Mouse (Mus musculus): Measurements from ENCODE around the gene Olfr12. TPM values are rescaled to one million over a fixed set of nuclear protein-coding genes. Genes with fewer than 3 reads are reported as not detected.

Gene Olfr12
- polyA plus RNA-seq, 1 experiment from 2014 or later: not detected

- WGBS: 57% methylated on average over 2 of the region's 2 CpGs
- Histone ChIP-seq H3K9ac (ENCODE audit: low read depth, low read length) (no peak overlapping the region), H3K4me3 (ENCODE audit: low read length) (no peak overlapping the region), H3K36me3 (ENCODE audit: control insufficient read depth, insufficient read depth, low read length) (no peaks in the 10 kb centered on the region), H3K27me3 (replicated peaks; ENCODE audit: control insufficient read depth, insufficient read depth, low read length) (no peaks in the 10 kb centered on the region), H3K4me1 (ENCODE audit: control insufficient read depth, insufficient read depth, low read depth, low read length) (peaks cover 15% of the 10 kb centered on the region), H3K4me2 (ENCODE audit: low read length) (no peak overlapping the region), H3K27ac (ENCODE audit: low read depth, low read length) (no peak overlapping the region), H3K9me3 (ENCODE audit: control insufficient read depth, low read length) (no peaks in the 10 kb centered on the region)
- ATAC-seq: no peak
Observed at GRCm38 (mm10) chr1:92646111-92646510, 28.5 kb downstream of the Olfr12 start.

DNA sequence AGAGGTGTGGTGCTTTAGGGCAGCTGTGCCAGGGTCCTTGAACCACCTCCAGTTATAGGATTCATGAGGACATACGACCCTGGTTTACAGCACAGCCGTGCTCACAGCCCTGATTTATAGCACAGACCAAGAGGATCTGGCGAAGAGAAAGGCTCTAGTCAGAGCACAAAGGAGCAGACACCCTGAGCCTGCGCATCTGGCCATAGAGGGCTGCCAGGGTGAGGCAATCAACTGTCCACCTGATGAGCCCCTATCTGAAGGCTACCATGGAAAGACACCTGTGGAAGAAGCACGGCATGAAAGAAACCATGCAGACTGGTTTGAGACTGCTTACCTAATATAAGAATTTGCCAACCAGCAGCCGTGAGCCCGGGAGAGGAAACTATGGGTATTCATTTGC is 29.0 kb downstream of the Olfr12 start:
- Histone ChIP-seq H3K9ac (ENCODE audit: low read depth, low read length) (no peak overlapping the region), H3K9me3 (ENCODE audit: control insufficient read depth, low read length) (no peaks in the 10 kb centered on the region), H3K4me1 (ENCODE audit: control insufficient read depth, insufficient read depth, low read depth, low read length) (peaks cover 14% of the 10 kb centered on the region), H3K4me3 (ENCODE audit: low read length) (no peak overlapping the region), H3K36me3 (ENCODE audit: control insufficient read depth, insufficient read depth, low read length) (no peaks in the 10 kb centered on the region), H3K4me2 (ENCODE audit: low read length) (no peak overlapping the region), H3K27ac (ENCODE audit: low read depth, low read length) (no peak overlapping the region), H3K27me3 (replicated peaks; ENCODE audit: control insufficient read depth, insufficient read depth, low read length) (no peaks in the 10 kb centered on the region)
- ATAC-seq: no peak
- WGBS: 74% methylated on average over 7 of the region's 7 CpGs

DNA sequence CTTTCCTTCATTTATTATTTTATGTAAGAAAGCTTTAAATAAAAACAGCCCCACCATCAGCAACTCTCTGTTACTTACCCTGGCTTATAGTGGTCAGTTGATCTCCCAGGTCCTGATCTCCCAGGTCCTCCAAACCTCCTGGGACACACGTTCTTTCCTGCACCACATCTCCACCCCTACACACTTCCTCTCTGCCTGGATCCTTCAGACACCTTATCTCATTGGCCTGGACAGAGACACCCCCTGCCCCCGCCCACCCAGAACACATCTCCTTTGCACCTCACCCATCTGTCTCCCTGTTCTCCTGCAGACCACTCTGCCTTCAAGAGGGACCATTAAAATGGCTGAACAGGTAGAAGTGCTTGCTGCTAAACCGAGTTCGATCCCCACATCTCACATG is 29.4 kb downstream of the Olfr12 start:
- Histone ChIP-seq H3K4me3 (ENCODE audit: low read length) (no peak overlapping the region), H3K9me3 (ENCODE audit: control insufficient read depth, low read length) (no peaks in the 10 kb centered on the region), H3K27me3 (replicated peaks; ENCODE audit: control insufficient read depth, insufficient read depth, low read length) (no peaks in the 10 kb centered on the region), H3K9ac (ENCODE audit: low read depth, low read length) (no peak overlapping the region), H3K4me1 (ENCODE audit: control insufficient read depth, insufficient read depth, low read depth, low read length) (peaks cover 14% of the 10 kb centered on the region), H3K36me3 (ENCODE audit: control insufficient read depth, insufficient read depth, low read length) (no peaks in the 10 kb centered on the region), H3K4me2 (ENCODE audit: low read length) (no peak overlapping the region), H3K27ac (ENCODE audit: low read depth, low read length) (no peak overlapping the region)
- WGBS: 76% methylated on average over 4 of the region's 4 CpGs
- ATAC-seq: no peak

DNA sequence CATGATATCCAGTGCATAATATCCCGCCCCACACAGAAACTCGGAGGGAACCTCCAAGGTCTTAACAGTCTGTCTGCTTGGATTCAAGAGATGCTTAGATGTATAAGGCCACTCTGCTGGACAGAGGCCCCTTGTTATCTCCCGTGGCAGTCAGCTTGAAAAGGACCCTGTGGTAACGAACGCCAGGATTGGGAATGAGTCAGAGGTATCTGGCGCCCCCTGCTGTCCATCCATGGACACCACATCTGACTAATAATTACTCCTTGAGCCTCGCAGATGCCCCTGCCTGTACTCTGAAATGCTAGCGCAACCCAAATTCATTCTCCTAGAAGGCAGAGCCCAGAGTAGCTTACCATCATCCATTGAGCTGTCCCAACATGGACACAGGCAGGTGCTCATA is 30.2 kb downstream of the Olfr12 start:
- 0 out of 2 replicates have a peak overlapping the region, but pooled peaks have one; percentile 26 for H3K4me2 ChIP-seq (ENCODE audit: low read length)
- peak; percentile 46; the same call in 1 of the 2 replicates for ATAC-seq
- H3K36me3 ChIP-seq (ENCODE audit: control insufficient read depth, insufficient read depth, low read length): no peaks in the 10 kb centered on the region
- H3K9me3 ChIP-seq (ENCODE audit: control insufficient read depth, low read length): no peaks in the 10 kb centered on the region
- no peak overlapping the region for H3K27ac ChIP-seq (ENCODE audit: low read depth, low read length)
- no peak overlapping the region for H3K4me3 ChIP-seq (ENCODE audit: low read length)
- H3K27me3 ChIP-seq (replicated peaks; ENCODE audit: control insufficient read depth, insufficient read depth, low read length): no peaks in the 10 kb centered on the region
- 0 out of 2 replicates have a peak overlapping the region, but pooled peaks have one; percentile 8 for H3K9ac ChIP-seq (ENCODE audit: low read depth, low read length)
- H3K4me1 ChIP-seq (ENCODE audit: control insufficient read depth, insufficient read depth, low read depth, low read length): peaks cover 7% of the 10 kb centered on the region
- WGBS: 11% methylated on average over 8 of the region's 8 CpGs

DNA sequence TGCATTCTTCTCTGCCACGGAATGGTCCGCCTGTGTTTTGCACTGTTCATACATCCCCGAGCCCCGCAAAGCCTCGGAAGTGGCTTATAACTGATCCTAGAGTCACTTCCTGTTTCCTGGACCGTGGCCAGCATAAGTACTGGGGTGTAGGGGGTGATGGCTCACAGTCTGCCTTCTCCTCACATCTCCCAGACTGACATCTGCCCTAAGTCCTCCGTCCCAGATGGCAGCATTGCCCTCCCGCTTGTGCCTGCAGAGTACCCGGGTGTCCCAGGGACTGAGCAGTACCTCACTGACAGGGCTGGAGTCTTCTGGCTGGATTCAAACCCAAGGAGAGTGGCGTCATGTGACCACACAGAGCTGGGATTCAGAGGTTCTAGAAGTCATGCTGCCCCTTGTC is 30.6 kb downstream of the Olfr12 start:
- Histone ChIP-seq H3K27me3 (replicated peaks; ENCODE audit: control insufficient read depth, insufficient read depth, low read length) (no peaks in the 10 kb centered on the region), H3K4me3 (ENCODE audit: low read length) (no peak overlapping the region), H3K9me3 (ENCODE audit: control insufficient read depth, low read length) (no peaks in the 10 kb centered on the region), H3K9ac (ENCODE audit: low read depth, low read length) (0 out of 2 replicates have a peak overlapping the region, but pooled peaks have one; percentile 8), H3K36me3 (ENCODE audit: control insufficient read depth, insufficient read depth, low read length) (no peaks in the 10 kb centered on the region), H3K27ac (ENCODE audit: low read depth, low read length) (no peak overlapping the region), H3K4me1 (ENCODE audit: control insufficient read depth, insufficient read depth, low read depth, low read length) (peaks cover 7% of the 10 kb centered on the region), H3K4me2 (ENCODE audit: low read length) (no peak overlapping the region)
- ATAC-seq: no peak
- WGBS: 47% methylated on average over 10 of the region's 10 CpGs

DNA sequence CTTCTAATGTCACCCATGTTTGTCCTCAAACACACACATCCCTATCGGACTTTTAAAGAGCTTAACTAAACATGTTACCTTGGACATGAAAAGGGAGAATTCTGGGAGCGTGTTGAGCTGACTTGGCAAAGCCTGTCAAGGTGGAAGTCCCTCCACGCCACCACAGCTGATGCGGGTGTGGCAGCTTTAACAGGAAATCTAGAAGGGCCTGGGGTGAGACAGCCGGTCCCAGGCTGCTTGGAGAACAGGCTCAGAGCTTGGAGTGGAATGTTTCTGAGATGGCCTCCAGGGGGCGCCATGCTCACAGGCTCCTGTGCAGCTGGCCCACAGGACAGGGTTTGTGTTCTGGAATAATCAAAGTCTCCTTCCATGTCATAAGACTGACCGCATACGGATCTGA is 31.1 kb downstream of the Olfr12 start, which contains the start of gene Otos:
Gene Otos, minus strand, starts transcription at position 169 of the 400 bp plus-strand sequence.
- Histone ChIP-seq H3K27me3 (replicated peaks; ENCODE audit: control insufficient read depth, insufficient read depth, low read length) (no peaks in the 10 kb centered on the region), H3K9me3 (ENCODE audit: control insufficient read depth, low read length) (no peaks in the 10 kb centered on the region), H3K4me2 (ENCODE audit: low read length) (0 out of 2 replicates have a peak within 1 kb of the TSS, but pooled peaks have one; percentile 26), H3K4me3 (ENCODE audit: low read length) (no peak within 1 kb of the TSS), H3K4me1 (ENCODE audit: control insufficient read depth, insufficient read depth, low read depth, low read length) (peaks cover 7% of the 10 kb centered on the region), H3K36me3 (ENCODE audit: control insufficient read depth, insufficient read depth, low read length) (no peaks in the 10 kb centered on the region), H3K27ac (ENCODE audit: low read depth, low read length) (no peak within 1 kb of the TSS), H3K9ac (ENCODE audit: low read depth, low read length) (0 out of 2 replicates have a peak within 1 kb of the TSS, but pooled peaks have one; percentile 8)
- 22% methylated on average over 8 of the region's 8 CpGs for WGBS
- peak; percentile 55 for ATAC-seq

- WGBS: 55% methylated on average over 3 of the region's 3 CpGs
- Histone ChIP-seq H3K4me3 (ENCODE audit: low read length) (no peak overlapping the region), H3K36me3 (ENCODE audit: control insufficient read depth, insufficient read depth, low read length) (no peaks in the 10 kb centered on the region), H3K9ac (ENCODE audit: low read depth, low read length) (no peak overlapping the region), H3K4me2 (ENCODE audit: low read length) (no peak overlapping the region), H3K4me1 (ENCODE audit: control insufficient read depth, insufficient read depth, low read depth, low read length) (peaks cover 7% of the 10 kb centered on the region), H3K9me3 (ENCODE audit: control insufficient read depth, low read length) (no peaks in the 10 kb centered on the region), H3K27me3 (replicated peaks; ENCODE audit: control insufficient read depth, insufficient read depth, low read length) (no peaks in the 10 kb centered on the region), H3K27ac (ENCODE audit: low read depth, low read length) (no peak overlapping the region)
- peak; percentile 68; the same call in 1 of the 2 replicates for ATAC-seq
Observed at GRCm38 (mm10) chr1:92651467-92651866, 33.9 kb downstream of the Olfr12 start.

DNA sequence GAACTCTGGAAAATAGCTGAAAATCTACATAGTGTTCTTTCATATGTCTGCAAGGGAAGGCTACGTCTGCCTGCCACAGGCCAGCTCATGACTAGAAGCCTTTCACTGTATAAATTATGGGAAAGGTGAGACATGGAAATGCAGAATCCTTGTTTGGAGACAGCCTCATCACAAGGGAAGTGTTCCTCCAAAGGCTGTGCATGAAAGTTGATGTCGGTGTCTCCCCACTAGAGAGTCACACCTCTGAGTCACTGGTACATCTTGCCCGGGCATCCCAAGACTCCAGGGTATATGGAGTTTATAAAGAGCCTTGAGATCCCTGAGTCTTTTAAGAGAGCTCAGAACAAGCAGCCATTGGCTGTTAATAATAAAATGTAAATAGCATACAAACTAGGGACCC is 35.6 kb downstream of the Olfr12 start:
- H3K4me2 ChIP-seq (ENCODE audit: low read length): no peak overlapping the region
- no peak for ATAC-seq
- peaks cover 2% of the 10 kb centered on the region for H3K4me1 ChIP-seq (ENCODE audit: control insufficient read depth, insufficient read depth, low read depth, low read length)
- H3K27me3 ChIP-seq (replicated peaks; ENCODE audit: control insufficient read depth, insufficient read depth, low read length): no peaks in the 10 kb centered on the region
- H3K9ac ChIP-seq (ENCODE audit: low read depth, low read length): no peak overlapping the region
- no peaks in the 10 kb centered on the region for H3K9me3 ChIP-seq (ENCODE audit: control insufficient read depth, low read length)
- H3K27ac ChIP-seq (ENCODE audit: low read depth, low read length): no peak overlapping the region
- H3K4me3 ChIP-seq (ENCODE audit: low read length): no peak overlapping the region
- 94% methylated on average over 3 of the region's 3 CpGs for WGBS
- no peaks in the 10 kb centered on the region for H3K36me3 ChIP-seq (ENCODE audit: control insufficient read depth, insufficient read depth, low read length)

GRCm38 (mm10) chr1:92654676-92655075 is 37.1 kb downstream of the Olfr12 start:
- no peaks in the 10 kb centered on the region for H3K4me1 ChIP-seq (ENCODE audit: control insufficient read depth, insufficient read depth, low read depth, low read length)
- 51% methylated on average over 2 of the region's 2 CpGs for WGBS
- no peak overlapping the region for H3K4me2 ChIP-seq (ENCODE audit: low read length)
- no peak overlapping the region for H3K4me3 ChIP-seq (ENCODE audit: low read length)
- no peak for ATAC-seq
- H3K27me3 ChIP-seq (replicated peaks; ENCODE audit: control insufficient read depth, insufficient read depth, low read length): no peaks in the 10 kb centered on the region
- no peaks in the 10 kb centered on the region for H3K36me3 ChIP-seq (ENCODE audit: control insufficient read depth, insufficient read depth, low read length)
- H3K9ac ChIP-seq (ENCODE audit: low read depth, low read length): no peak overlapping the region
- no peak overlapping the region for H3K27ac ChIP-seq (ENCODE audit: low read depth, low read length)
- no peaks in the 10 kb centered on the region for H3K9me3 ChIP-seq (ENCODE audit: control insufficient read depth, low read length)
